Mouse (Mus musculus): Measurements from ENCODE around the gene Jade2. TPM values are rescaled to one million over a fixed set of nuclear protein-coding genes. Genes with fewer than 3 reads are reported as not detected.

Jade2 gene
- polyA plus RNA-seq, 1 experiment from 2014 or later: 0.35 TPM

GRCm38 (mm10) chr11:51852595-51852994 lies 4.9 kb downstream of the Jade2 start:
- 73% methylated on average over 5 of the region's 5 CpGs for WGBS
- DNase-seq (ENCODE audit: low spot score): no peak

GRCm38 (mm10) chr11:51852091-51852521 lies 5.3 kb downstream of the Jade2 start:
- no peak for DNase-seq (ENCODE audit: low spot score)
- Histone ChIP-seq H3K27me3 (ENCODE audit: insufficient read depth, poor library complexity, severe bottlenecking) (peaks cover 14% of the 10 kb centered on the region), H3K27ac (no peak overlapping the region), H3K4me3 (no peak overlapping the region), H3K36me3 (no peaks in the 10 kb centered on the region), H3K9me3 (no peaks in the 10 kb centered on the region), H3K4me1 (replicated peaks) (peaks cover 41% of the 10 kb centered on the region)
- WGBS: 86% methylated on average over 7 of the region's 7 CpGs

More at GRCm38 (mm10) chr11:51852595-51852994, 4.9 kb downstream of the Jade2 start:
- Histone ChIP-seq H3K27me3 (ENCODE audit: insufficient read depth, poor library complexity, severe bottlenecking) (peaks cover 18% of the 10 kb centered on the region), H3K9me3 (no peaks in the 10 kb centered on the region), H3K27ac (no peak overlapping the region), H3K36me3 (no peaks in the 10 kb centered on the region), H3K4me1 (replicated peaks) (peaks cover 45% of the 10 kb centered on the region), H3K4me3 (no peak overlapping the region)

DNA sequence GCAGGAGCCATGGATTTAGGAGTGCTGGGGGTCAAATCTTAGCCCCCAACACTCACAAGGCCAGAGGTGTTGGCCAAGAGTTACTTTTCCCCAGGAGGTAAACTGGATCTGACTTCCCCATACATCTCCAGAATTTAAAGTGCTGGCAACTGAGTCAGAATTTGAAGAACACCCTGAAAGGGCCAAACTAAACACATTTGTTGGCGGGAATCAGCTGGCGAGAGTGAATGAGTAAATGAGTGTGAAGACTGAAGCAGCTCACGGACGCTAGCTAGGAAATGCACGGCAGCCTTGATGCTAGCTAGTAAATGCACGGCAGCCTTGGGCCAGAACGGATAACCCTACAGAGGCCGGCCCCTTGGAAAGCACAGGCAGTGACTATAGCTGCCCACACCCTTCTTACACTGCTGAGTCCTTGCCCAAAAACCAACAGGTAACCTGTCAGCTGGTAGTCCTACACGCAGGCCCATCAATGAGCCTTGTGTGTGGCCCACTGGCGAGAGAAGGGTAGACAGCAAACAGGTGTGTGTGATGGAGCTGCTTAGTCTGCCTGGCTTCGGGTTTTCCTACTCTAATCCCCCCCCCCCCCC lies 6.6 kb downstream of the Jade2 start:
- DNase-seq (ENCODE audit: low spot score): no peak
- H3K27me3 ChIP-seq (ENCODE audit: insufficient read depth, poor library complexity, severe bottlenecking): peaks cover 2% of the 10 kb centered on the region; the same call in 1 of the 2 replicates
- H3K27ac ChIP-seq: no peak overlapping the region
- H3K4me3 ChIP-seq: no peak overlapping the region
- WGBS: 86% methylated on average over 11 of the region's 11 CpGs
- H3K4me1 ChIP-seq (replicated peaks): peaks cover 28% of the 10 kb centered on the region
- no peaks in the 10 kb centered on the region for H3K36me3 ChIP-seq
- H3K9me3 ChIP-seq: no peaks in the 10 kb centered on the region

- H3K4me3 ChIP-seq: no peak overlapping the region
- H3K36me3 ChIP-seq: no peaks in the 10 kb centered on the region
- no peaks in the 10 kb centered on the region for H3K9me3 ChIP-seq
- H3K27ac ChIP-seq: no peak overlapping the region
- WGBS: 85% methylated on average over 3 of the region's 3 CpGs
- DNase-seq (ENCODE audit: low spot score): no peak
- peaks cover 14% of the 10 kb centered on the region for H3K4me1 ChIP-seq (replicated peaks)
- no peaks in the 10 kb centered on the region for H3K27me3 ChIP-seq (ENCODE audit: insufficient read depth, poor library complexity, severe bottlenecking)
Measured at GRCm38 (mm10) chr11:51848324-51848723, 9.1 kb downstream of the Jade2 start.

GRCm38 (mm10) chr11:51847902-51848301 lies 9.6 kb downstream of the Jade2 start:
- Histone ChIP-seq H3K9me3 (no peaks in the 10 kb centered on the region), H3K4me3 (no peak overlapping the region), H3K36me3 (no peaks in the 10 kb centered on the region), H3K4me1 (replicated peaks) (peaks cover 10% of the 10 kb centered on the region), H3K27ac (no peak overlapping the region), H3K27me3 (ENCODE audit: insufficient read depth, poor library complexity, severe bottlenecking) (no peaks in the 10 kb centered on the region)
- no peak for DNase-seq (ENCODE audit: low spot score)
- 85% methylated on average over 1 of the region's 1 CpGs for whole genome bisulfite sequencing

DNA sequence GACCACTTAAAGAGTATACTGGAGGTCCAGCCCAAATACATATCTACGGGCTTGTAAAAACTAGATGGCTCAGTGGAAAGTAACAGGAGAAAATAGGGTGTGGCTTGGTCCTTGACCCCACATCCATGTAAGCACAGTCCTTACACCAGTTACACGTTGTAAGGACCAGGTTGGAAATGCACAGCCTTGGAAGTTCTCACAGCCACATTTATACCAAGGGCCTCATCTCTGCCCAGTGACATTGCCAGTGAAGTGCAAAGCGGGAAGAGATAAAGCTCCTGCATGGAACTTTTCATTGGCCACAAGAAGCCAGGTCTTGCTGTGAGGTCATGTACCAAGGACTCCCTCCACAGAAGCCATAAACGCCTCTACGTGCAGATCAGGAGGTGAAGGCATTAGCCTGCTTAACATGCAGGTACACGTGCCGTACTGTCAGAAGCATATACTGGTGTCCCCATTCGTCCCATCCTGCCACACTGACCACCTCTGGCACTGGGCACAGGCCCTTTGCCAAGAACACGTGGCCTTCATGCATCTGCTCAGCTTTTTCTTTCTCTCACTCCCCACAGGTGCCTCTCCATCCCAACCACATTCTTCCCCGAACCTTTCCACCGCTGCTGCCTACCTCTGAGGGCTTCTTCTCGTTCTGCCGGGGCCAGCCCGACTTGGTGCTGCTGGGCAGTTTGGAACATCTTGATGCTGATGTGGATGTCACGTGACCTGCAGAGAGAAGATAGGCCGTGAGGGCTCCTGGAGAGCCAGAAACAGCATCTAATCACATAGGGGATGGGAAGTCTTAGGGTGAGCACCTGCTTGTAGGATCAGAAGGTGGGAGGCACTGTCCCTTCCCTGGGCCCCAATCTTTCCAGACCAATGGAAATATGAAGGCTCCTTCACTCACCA lies 11.2 kb downstream of the Jade2 start:
- no peaks in the 10 kb centered on the region for H3K9me3 ChIP-seq
- no peaks in the 10 kb centered on the region for H3K27me3 ChIP-seq (ENCODE audit: insufficient read depth, poor library complexity, severe bottlenecking)
- no peak for DNase-seq (ENCODE audit: low spot score)
- H3K36me3 ChIP-seq: no peaks in the 10 kb centered on the region
- 91% methylated on average over 16 of the region's 16 CpGs for WGBS
- no peaks in the 10 kb centered on the region for H3K4me1 ChIP-seq (replicated peaks)
- no peak overlapping the region for H3K27ac ChIP-seq
- H3K4me3 ChIP-seq: no peak overlapping the region

- H3K9me3 ChIP-seq: no peaks in the 10 kb centered on the region
- H3K27me3 ChIP-seq (ENCODE audit: insufficient read depth, poor library complexity, severe bottlenecking): no peaks in the 10 kb centered on the region
- H3K4me1 ChIP-seq (replicated peaks): no peaks in the 10 kb centered on the region
- DNase-seq (ENCODE audit: low spot score): no peak
- WGBS: 80% methylated on average over 10 of the region's 10 CpGs
- H3K36me3 ChIP-seq: no peaks in the 10 kb centered on the region
- H3K4me3 ChIP-seq: no peak overlapping the region
- no peak overlapping the region for H3K27ac ChIP-seq
Measured at GRCm38 (mm10) chr11:51844529-51845098, 12.8 kb downstream of the Jade2 start.

GRCm38 (mm10) chr11:51843898-51844297 lies 13.6 kb downstream of the Jade2 start:
- peak; percentile 29 for DNase-seq (ENCODE audit: low spot score)
- H3K36me3 ChIP-seq: no peaks in the 10 kb centered on the region
- no peaks in the 10 kb centered on the region for H3K4me1 ChIP-seq (replicated peaks)

DNA sequence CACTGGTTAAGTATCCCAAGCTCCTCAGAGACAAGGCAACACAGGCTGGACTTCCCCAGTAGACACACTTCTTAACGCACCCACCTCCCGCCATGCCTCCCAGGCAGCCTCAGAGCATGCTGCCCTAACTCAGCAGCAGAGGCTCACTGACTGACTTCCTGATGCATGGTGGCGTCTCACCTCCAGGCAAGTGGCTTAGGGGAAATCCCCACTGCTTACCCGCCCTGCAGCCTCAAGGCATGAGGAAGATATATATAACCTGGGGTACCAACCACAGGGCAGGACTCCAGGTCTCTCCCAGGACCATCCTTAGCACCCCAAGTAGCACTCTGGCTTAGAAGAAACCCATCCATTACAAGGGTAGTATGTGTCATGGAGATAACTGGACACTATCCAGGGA lies 14.3 kb downstream of the Jade2 start:
- 89% methylated on average over 4 of the region's 4 CpGs for WGBS
- no peaks in the 10 kb centered on the region for H3K27me3 ChIP-seq (ENCODE audit: insufficient read depth, poor library complexity, severe bottlenecking)
- H3K27ac ChIP-seq: no peak overlapping the region
- no peak for DNase-seq (ENCODE audit: low spot score)
- no peak overlapping the region for H3K4me3 ChIP-seq
- no peaks in the 10 kb centered on the region for H3K4me1 ChIP-seq (replicated peaks)
- no peaks in the 10 kb centered on the region for H3K9me3 ChIP-seq
- no peaks in the 10 kb centered on the region for H3K36me3 ChIP-seq

More at GRCm38 (mm10) chr11:51843898-51844297, 13.6 kb downstream of the Jade2 start:
- Histone ChIP-seq H3K27ac (no peak overlapping the region), H3K4me3 (no peak overlapping the region), H3K27me3 (ENCODE audit: insufficient read depth, poor library complexity, severe bottlenecking) (no peaks in the 10 kb centered on the region), H3K9me3 (no peaks in the 10 kb centered on the region)

DNA sequence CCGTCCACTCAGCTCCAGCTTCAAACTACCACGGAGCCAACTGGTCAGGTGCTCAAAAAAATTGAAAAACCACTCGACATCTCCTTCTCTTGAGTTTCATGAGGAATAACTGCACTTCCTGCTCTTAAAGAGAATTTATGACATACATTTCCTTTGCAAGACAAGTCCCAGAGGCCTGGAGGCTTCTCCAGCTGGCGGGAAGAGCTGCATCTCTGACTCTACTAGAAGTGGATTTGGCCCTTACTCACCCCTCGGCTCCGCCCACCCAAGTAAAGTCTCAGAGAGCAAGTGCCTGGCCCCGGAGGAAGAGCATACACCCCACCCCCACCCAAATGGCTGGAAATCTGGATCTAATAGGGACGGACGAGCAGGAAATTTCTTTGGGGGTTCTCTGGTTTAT lies 16.3 kb downstream of the Jade2 start:
- no peak overlapping the region for H3K27ac ChIP-seq
- WGBS: 83% methylated on average over 9 of the region's 9 CpGs
- H3K27me3 ChIP-seq (ENCODE audit: insufficient read depth, poor library complexity, severe bottlenecking): no peaks in the 10 kb centered on the region
- H3K4me3 ChIP-seq: no peak overlapping the region
- H3K9me3 ChIP-seq: no peaks in the 10 kb centered on the region
- H3K36me3 ChIP-seq: no peaks in the 10 kb centered on the region
- DNase-seq (ENCODE audit: low spot score): no peak
- no peaks in the 10 kb centered on the region for H3K4me1 ChIP-seq (replicated peaks)

DNA sequence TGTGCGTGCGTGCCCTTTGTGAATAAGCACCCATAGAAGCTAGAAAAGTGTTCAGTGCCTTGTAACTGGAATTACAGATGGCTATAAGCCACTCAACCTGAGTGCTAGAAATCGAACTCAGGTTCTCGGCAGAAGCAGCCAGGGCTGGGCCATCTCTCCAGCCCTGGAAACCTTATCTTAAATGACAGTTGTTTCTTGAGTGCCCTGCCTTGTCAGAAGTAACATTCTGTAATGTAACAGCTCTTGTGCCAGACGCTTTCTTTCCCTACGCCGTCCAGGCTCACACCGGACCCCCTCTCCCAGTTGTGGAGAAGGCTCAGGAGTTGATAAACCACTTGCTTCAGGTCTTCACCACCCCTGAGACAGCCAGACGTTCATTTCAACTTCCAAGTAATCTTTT lies 16.8 kb downstream of the Jade2 start:
- Histone ChIP-seq H3K9me3 (no peaks in the 10 kb centered on the region), H3K27me3 (ENCODE audit: insufficient read depth, poor library complexity, severe bottlenecking) (no peaks in the 10 kb centered on the region), H3K4me1 (replicated peaks) (no peaks in the 10 kb centered on the region), H3K36me3 (no peaks in the 10 kb centered on the region), H3K27ac (no peak overlapping the region), H3K4me3 (no peak overlapping the region)
- 90% methylated on average over 9 of the region's 9 CpGs for WGBS
- DNase-seq (ENCODE audit: low spot score): no peak

DNA sequence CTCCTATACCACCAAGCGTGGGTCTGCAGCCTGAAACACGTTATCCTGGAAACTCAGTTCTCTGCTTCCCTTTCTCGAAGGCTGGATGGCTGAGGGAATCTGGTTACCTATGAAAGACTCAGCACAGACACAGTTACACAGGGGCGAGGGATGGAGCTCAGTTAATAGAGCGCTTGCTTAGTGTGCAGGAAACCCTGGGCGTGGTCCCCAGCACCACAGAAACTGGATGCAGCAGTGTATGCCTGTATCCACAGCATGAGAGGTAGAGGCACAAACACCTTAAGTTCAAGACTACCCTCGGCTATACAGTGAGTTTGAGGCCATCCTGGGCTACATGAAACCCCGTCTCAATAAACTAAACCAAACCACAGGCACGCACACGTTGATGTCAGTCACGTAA lies 17.5 kb downstream of the Jade2 start:
- Histone ChIP-seq H3K4me3 (no peak overlapping the region), H3K36me3 (no peaks in the 10 kb centered on the region), H3K4me1 (replicated peaks) (no peaks in the 10 kb centered on the region), H3K27me3 (ENCODE audit: insufficient read depth, poor library complexity, severe bottlenecking) (no peaks in the 10 kb centered on the region), H3K9me3 (no peaks in the 10 kb centered on the region), H3K27ac (no peak overlapping the region)
- WGBS: 91% methylated on average over 11 of the region's 11 CpGs
- no peak for DNase-seq (ENCODE audit: low spot score)

DNA sequence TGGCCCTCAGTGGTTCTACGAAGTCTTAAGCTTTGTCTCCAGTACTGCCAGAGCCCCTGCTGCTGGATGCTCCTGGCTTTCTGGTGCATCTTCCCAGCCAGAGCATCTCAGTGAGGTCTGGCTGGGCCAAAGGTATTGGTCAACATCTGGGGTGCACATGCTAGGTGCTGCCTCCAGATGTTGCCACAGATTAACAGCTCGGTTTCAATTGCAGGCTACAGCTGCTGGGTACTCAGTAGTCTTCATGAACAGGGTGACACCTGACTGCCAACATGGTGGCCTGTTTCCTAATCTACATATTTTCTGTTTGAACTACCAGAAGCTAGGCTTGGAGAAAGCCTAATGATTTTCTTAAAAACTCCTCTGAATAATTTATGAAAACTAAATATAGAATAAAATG lies 18.3 kb downstream of the Jade2 start:
- Histone ChIP-seq H3K9me3 (no peaks in the 10 kb centered on the region), H3K4me1 (replicated peaks) (peaks cover 4% of the 10 kb centered on the region), H3K27ac (no peak overlapping the region), H3K36me3 (no peaks in the 10 kb centered on the region), H3K27me3 (ENCODE audit: insufficient read depth, poor library complexity, severe bottlenecking) (no peaks in the 10 kb centered on the region), H3K4me3 (no peak overlapping the region)
- no peak for DNase-seq (ENCODE audit: low spot score)
- 73% methylated on average over 2 of the region's 2 CpGs for WGBS

All from hindbrain, embryonic 10.5 days (tissue).